Mouse (Mus musculus) thymus, adult 2 months (tissue): Measurements from ENCODE around the gene Rxfp4.
A peak's percentile ranks its signal among the peaks of the same experiment; 100 is the strongest.

ENCODE experiments used
- CTCF ChIP-seq: fragments of 200-500 bp; IDR thresholded peaks from 2 replicates; pipeline ENCODE4 v1.5.1; 2012; ENCODE audit warnings: mild to moderate bottlenecking, control low read depth, low read length, moderate library complexity, borderline replicate concordance; ENCODE audit not compliant: control insufficient read depth, poor library complexity, insufficient read depth; ENCODE audit errors: extremely low read depth
- POLR2A ChIP-seq: fragments of 200-500 bp; IDR thresholded peaks from 2 replicates; pipeline ENCODE4 v1.6.1; 2012; ENCODE audit warnings: mild to moderate bottlenecking, low read length, control low read depth, moderate library complexity; ENCODE audit not compliant: control insufficient read depth, poor library complexity, insufficient read depth; ENCODE audit errors: extremely low read depth

GRCm38 (mm10) chr3:88677399-88677798 lies 24.5 kb upstream of the Rxfp4 start:
- TF ChIP-seq POLR2A (no peak), CTCF (peak; percentile 42; the same call in 1 of the 2 replicates)
